Mouse (Mus musculus) hindbrain, embryonic 13.5 days (tissue): ENCODE measurements at regions not wholly inside any gene's neighbourhood (a gene's known extent, or its start where the extent isn't known, plus 50 kb on each side); places are given as distances from the start of the nearest gene placed in this dataset.

Source experiments
- ATAC-seq: fragments of 200-750 bp; cut with Nextera tagmentation; 2 replicates; pipeline ENCODE4 v1.8.0; 2017; ENCODE audit warnings: moderate TSS enrichment; ENCODE audit not compliant: low FRiP score
- H3K27ac ChIP-seq: fragments of 300-500 bp; sonication (generic); 2 replicates; pipeline ENCODE4 v1.5.1; 2015; ENCODE audit warnings: inconsistent platforms, mild to moderate bottlenecking, moderate library complexity
- H3K27me3 ChIP-seq: fragments of 300-500 bp; sonication (generic); 2 replicates; pipeline ENCODE4 v1.6.1; 2015; ENCODE audit warnings: mild to moderate bottlenecking, inconsistent platforms
- H3K36me3 ChIP-seq: fragments of 300-500 bp; sonication (generic); 2 replicates; pipeline ENCODE4 v1.6.1; 2015; ENCODE audit warnings: mild to moderate bottlenecking, inconsistent platforms
- H3K4me1 ChIP-seq: fragments of 300-500 bp; sonication (generic); replicated peaks from 2 replicates; pipeline ENCODE4 v1.6.1; 2015; ENCODE audit warnings: inconsistent platforms
- H3K4me2 ChIP-seq: fragments of 300-500 bp; sonication (generic); 2 replicates; pipeline ENCODE4 v1.6.1; 2015; ENCODE audit warnings: inconsistent platforms, mild to moderate bottlenecking, moderate library complexity
- H3K4me3 ChIP-seq: fragments of 300-500 bp; sonication (generic); 2 replicates; pipeline ENCODE4 v1.5.1; 2015; ENCODE audit warnings: mild to moderate bottlenecking, inconsistent platforms
- H3K9ac ChIP-seq: fragments of 300-500 bp; sonication (generic); 2 replicates; pipeline ENCODE4 v1.6.1; 2015; ENCODE audit warnings: mild to moderate bottlenecking, inconsistent platforms
- H3K9me3 ChIP-seq: fragments of 300-500 bp; sonication (generic); 2 replicates; pipeline ENCODE4 v1.6.1; 2016; ENCODE audit warnings: inconsistent platforms
- WGBS: fragments of 180-500 bp; shearing (Covaris S2); methylation state at CpG from one replicate; pipeline ENCODE4 v1.1.7; 2015; 5-methylcytosine and 5-hydroxymethylcytosine counted together

DNA sequence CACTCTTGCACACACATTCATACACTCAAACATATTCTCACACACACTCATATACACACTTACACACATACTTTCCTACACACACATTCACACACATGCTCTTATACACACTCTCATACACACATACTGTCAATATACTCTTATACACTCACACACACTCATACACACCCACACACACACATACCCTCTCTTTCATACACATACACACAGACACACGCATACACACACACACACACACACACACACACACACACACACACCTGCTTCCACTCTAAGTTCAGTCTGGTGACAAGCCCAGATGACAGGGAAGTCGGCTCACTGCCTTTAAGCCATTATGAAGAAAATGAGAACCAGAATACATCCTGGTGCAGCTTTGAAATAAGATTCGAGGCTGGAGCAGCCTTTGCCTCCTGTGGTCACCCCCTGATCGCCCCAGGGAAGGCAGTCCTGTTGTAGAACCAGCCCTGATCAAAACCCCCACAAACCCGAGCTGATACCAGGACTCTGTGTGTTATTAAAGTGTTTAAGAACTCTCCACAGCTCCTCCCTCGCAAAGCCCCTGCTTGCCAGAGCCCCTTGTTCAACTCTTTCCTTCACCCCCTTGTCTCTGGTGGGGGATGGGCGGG, 230.3 kb downstream of the Tle3 start:
- Histone ChIP-seq H3K4me2 (no peak overlapping the region), H3K9ac (no peak overlapping the region), H3K27ac (peak overlapping the region; percentile 35; the same call in 1 of the 2 replicates), H3K27me3 (peaks cover 11% of the 10 kb centered on the region), H3K4me3 (no peak overlapping the region), H3K36me3 (no peaks in the 10 kb centered on the region), H3K9me3 (no peaks in the 10 kb centered on the region), H3K4me1 (peaks cover 17% of the 10 kb centered on the region)
- WGBS: 51% methylated on average over 7 of the region's 7 CpGs
- ATAC-seq: no peak

DNA sequence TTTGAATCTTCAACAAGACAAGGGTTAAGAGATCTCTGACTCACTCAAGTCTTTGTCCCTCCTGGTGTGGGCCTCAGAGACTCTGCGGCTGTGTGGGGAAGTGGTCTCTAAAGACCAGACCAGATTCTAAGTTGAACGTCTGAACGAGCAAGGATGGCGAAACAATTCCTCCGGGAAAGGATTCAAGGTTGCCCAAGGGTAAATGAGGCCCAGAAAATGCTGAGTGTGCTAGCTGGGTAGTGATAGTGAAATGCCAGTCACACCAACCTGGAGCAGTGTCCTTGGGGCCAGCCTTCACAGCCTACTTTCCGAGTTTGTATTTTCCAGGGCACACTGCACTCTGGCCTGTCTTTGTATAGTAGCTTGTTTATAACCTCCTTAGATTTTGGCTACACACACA, 229.7 kb downstream of the Tle3 start:
- H3K9me3 ChIP-seq: no peaks in the 10 kb centered on the region
- 69% methylated on average over 6 of the region's 6 CpGs for WGBS
- no peak overlapping the region for H3K9ac ChIP-seq
- no peak for ATAC-seq
- no peak overlapping the region for H3K4me2 ChIP-seq
- H3K36me3 ChIP-seq: no peaks in the 10 kb centered on the region
- no peak overlapping the region for H3K27ac ChIP-seq
- no peak overlapping the region for H3K4me3 ChIP-seq
- H3K4me1 ChIP-seq: peaks cover 23% of the 10 kb centered on the region
- H3K27me3 ChIP-seq: peaks cover 15% of the 10 kb centered on the region

DNA sequence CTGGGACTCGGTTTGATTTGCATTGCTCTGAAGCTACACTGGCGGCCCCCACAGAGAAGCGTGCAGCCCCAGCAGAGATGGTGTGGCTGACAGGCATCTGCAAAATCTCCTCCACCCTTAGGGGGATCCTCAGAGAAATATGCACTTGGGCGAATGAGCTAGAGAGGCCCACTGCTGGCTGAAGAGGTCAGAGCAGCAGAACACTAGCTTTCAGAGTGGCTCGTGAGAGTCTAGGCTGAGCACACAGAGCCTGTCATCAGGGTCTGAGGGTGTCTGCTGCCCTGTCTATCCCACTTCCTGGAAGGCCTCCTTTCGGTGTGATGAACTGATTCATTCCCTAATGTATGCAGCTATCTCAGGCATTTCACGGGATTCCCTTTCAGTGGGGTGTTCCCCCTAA, 225.1 kb downstream of the Tle3 start:
- WGBS: 29% methylated on average over 7 of the region's 7 CpGs
- no peaks in the 10 kb centered on the region for H3K36me3 ChIP-seq
- no peak for ATAC-seq

DNA sequence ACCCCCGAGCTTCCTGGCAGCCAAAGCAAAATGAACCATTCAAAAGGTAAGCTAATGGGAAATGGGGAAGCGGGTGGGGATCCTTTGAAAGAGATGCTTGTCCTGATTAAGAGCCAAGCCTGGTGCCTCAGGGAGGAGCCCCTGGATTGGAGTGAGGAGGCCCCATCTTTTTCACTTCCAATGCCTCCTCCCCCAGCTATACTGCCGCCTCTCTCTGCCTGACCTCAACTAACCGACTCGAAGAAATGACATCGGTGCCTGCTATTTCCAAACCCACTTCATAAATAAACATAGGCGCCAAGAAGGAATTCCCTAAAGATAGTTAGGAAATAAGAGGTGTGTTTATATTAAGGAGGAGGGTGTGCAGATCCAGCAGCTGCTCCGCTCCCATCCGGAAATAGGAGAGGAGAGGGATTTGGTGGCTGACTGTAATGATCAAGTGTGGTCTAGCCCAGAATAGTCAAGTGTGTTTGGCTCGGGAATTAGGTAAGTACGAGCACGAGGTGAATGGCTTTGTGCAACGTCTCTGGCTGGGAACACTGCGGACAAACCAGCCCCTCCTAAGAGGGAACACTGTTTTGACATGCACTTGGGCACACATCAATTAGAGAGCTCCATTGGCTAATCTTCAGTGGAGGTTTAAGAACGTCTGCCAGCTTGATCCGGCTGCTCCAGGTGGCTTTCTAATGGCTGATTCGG, 224.4 kb downstream of the Tle3 start:
- H3K9ac ChIP-seq: no peak overlapping the region
- no peak for ATAC-seq

More for the DNA sequence above, 225.1 kb downstream of the Tle3 start:
- no peak overlapping the region for H3K9ac ChIP-seq
- peaks cover 39% of the 10 kb centered on the region for H3K4me1 ChIP-seq
- H3K9me3 ChIP-seq: no peaks in the 10 kb centered on the region
- no peak overlapping the region for H3K4me2 ChIP-seq
- H3K4me3 ChIP-seq: no peak overlapping the region
- H3K27ac ChIP-seq: no peak overlapping the region
- peaks cover 12% of the 10 kb centered on the region; the same call in 1 of the 2 replicates for H3K27me3 ChIP-seq

DNA sequence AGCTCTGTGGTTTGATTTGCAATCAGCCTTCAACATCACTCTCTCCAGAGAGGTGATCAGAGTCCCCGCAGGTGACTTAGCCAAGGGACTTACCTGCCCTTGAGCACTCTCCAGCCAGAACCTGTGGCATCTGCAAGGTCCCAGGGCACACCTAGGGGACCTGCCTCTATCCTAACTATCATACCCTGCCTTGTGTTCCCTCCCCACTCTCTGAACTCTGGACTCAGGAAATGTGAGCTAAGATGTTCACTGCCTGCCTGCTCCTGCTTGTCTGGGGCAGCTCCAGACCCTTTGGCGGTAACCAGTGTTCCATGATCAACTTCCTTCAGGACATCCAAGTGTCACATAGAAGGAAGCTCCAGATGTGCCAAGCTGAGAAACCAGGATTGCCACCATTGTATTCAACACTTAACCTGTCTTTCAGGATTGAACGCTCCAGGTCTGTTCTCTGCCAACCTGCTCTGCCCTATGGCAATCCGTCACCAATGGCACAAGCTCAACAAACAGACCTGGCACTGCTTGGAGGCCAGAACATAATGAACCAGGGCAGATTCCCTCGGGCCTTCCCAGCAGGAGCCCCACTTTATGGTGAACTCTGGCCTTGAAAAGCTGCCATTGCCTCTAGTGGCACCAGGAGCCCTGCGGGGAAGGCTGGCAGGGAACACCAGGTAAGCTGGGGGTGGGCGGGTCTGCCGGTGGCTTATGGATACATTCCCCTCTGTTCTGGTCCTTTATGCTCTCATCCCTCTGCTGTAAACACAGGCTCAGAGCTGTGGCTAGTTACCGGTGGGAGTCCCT, 223.2 kb downstream of the Tle3 start:
- Histone ChIP-seq H3K4me3 (no peak overlapping the region), H3K36me3 (no peaks in the 10 kb centered on the region), H3K9ac (0 out of 2 replicates have a peak overlapping the region, but pooled peaks have one; percentile 43), H3K27ac (no peak overlapping the region), H3K27me3 (peaks cover 12% of the 10 kb centered on the region; the same call in 1 of the 2 replicates), H3K9me3 (no peaks in the 10 kb centered on the region), H3K4me1 (peaks cover 36% of the 10 kb centered on the region), H3K4me2 (no peak overlapping the region)
- WGBS: 71% methylated on average over 9 of the region's 9 CpGs
- ATAC-seq: no peak

More for the DNA sequence above, 224.4 kb downstream of the Tle3 start:
- no peaks in the 10 kb centered on the region for H3K9me3 ChIP-seq
- H3K4me2 ChIP-seq: no peak overlapping the region
- H3K36me3 ChIP-seq: no peaks in the 10 kb centered on the region
- no peak overlapping the region for H3K27ac ChIP-seq
- peaks cover 36% of the 10 kb centered on the region for H3K4me1 ChIP-seq
- peaks cover 12% of the 10 kb centered on the region; the same call in 1 of the 2 replicates for H3K27me3 ChIP-seq
- WGBS: 48% methylated on average over 17 of the region's 17 CpGs
- H3K4me3 ChIP-seq: no peak overlapping the region

DNA sequence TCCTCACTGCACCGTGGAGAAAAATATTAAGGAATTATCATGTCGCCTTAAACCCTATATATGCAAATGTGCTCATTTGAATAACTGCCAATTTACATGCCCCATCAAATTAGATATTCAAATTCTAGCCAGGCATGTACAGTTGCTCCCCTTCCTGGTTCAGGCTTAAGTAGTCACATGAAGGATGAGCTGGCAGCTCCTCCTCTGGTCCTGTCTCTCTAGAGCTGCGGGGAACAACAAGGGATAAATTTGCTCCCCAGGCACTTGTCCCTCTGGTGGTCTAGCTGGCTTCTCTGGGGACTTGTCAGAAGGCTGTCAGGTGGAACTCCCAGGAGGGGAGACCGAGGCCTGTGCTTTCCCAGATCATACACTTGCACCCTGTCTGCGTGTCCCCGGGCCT, 221.8 kb downstream of the Tle3 start:
- 59% methylated on average over 6 of the region's 6 CpGs for WGBS
- H3K27ac ChIP-seq: peak overlapping the region; percentile 62
- H3K4me3 ChIP-seq: no peak overlapping the region
- no peak for ATAC-seq
- peak overlapping the region; percentile 43; the same call in 1 of the 2 replicates for H3K9ac ChIP-seq
- no peaks in the 10 kb centered on the region for H3K9me3 ChIP-seq
- H3K36me3 ChIP-seq: no peaks in the 10 kb centered on the region
- H3K4me1 ChIP-seq: peaks cover 36% of the 10 kb centered on the region
- no peak overlapping the region for H3K4me2 ChIP-seq
- peaks cover 13% of the 10 kb centered on the region for H3K27me3 ChIP-seq

DNA sequence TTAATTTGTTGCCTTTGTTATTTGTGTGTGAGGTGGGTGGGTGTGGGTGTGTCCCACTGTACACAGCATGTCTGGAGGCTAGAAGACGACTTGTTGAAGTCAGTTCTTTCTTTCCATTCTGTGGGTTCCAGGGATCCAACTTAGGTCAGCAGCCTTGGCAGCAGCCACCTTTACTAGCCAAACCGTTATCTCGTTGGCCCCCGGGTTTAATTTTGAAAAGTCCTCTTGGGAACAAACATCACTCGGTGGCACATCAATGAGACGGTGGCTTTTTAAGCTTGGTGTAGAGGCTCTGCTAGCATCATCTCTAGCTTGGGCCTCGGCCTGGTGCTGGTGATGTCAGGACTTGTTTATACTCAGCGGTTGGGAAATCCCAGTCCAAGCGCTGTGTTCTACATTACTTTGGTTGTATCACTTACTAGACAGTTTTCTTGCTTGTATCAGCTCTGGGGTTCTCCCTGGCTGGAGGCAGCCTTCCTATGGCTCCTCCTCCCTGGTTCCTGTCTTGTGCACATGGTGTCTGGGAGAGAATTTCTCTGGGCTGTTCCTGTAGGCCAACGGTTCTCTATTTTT, 217.6 kb downstream of the Tle3 start:
- Histone ChIP-seq H3K36me3 (no peaks in the 10 kb centered on the region), H3K4me3 (no peak overlapping the region), H3K9me3 (no peaks in the 10 kb centered on the region), H3K4me1 (peaks cover 16% of the 10 kb centered on the region), H3K4me2 (no peak overlapping the region), H3K27ac (no peak overlapping the region), H3K27me3 (peaks cover 5% of the 10 kb centered on the region; the same call in 1 of the 2 replicates), H3K9ac (no peak overlapping the region)
- 81% methylated on average over 10 of the region's 10 CpGs for WGBS
- ATAC-seq: no peak

DNA sequence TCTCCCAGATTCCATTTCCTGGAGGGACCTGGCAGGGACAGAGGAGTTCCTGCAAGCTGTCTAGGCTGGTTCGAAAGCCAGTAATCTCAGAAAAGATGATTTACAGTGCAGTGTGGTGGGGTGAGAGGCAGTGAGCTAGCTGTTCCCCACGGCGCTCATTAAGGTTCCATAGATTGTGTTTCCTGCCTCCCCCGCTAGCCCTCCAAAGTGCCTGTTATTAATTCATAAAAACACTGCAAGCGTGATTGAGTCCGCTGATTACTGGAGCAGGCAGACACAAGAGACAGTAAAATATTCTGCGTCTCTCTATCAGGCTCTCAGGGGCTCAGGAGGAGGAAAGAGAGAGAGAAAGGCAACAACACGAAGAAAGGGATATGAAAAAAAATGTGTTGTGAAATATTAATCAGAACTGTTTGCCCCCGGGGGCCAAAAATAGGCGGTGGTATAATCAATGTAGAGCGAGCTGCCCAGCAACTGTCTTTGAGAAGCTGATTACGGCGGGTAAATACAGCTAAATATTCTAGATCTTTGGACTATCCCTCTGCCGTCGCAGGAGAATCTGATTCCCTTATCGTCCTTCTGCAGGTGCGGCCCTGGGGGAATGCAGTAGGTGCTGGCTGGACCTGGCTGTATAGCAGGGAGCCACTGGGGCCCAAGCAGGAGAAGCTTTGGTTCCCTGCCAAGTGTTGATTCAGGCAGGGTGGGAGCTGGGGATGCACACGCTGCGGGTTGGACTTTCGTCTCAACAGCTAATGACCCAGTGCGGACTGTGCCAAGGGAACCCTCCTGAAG, 211.3 kb downstream of the Tle3 start:
- Histone ChIP-seq H3K4me3 (no peak overlapping the region), H3K27ac (peak overlapping the region; percentile 82), H3K4me1 (peaks cover 21% of the 10 kb centered on the region), H3K27me3 (peaks cover 4% of the 10 kb centered on the region; the same call in 1 of the 2 replicates), H3K9me3 (no peaks in the 10 kb centered on the region), H3K9ac (no peak overlapping the region), H3K4me2 (no peak overlapping the region), H3K36me3 (no peaks in the 10 kb centered on the region)
- 41% methylated on average over 21 of the region's 21 CpGs for whole genome bisulfite sequencing
- ATAC-seq: peak; percentile 77

DNA sequence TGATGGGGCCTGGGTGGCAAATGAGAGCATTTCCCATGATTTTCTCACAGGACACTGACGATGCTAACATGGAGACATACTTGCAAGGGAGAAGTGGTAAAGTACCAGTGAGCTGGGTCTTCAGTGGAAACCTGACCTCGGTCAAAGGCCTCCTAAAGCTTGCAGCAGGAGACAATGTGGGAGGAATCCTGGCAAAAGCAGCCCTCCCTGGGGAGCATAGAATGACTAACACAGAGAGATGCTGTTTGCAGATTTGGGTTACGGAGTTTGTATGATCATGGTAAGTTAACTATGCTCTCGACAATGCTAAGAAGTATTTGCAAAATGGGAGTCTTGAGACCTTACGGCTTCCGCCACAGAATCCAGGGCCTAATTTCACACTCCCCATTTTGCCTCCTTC, 208.9 kb downstream of the Tle3 start:
- peaks cover 21% of the 10 kb centered on the region for H3K4me1 ChIP-seq
- 80% methylated on average over 6 of the region's 6 CpGs for WGBS
- H3K4me2 ChIP-seq: no peak overlapping the region
- no peak for ATAC-seq
- H3K9me3 ChIP-seq: no peaks in the 10 kb centered on the region
- H3K27me3 ChIP-seq: peaks cover 4% of the 10 kb centered on the region; the same call in 1 of the 2 replicates
- no peak overlapping the region for H3K4me3 ChIP-seq
- H3K27ac ChIP-seq: no peak overlapping the region
- H3K9ac ChIP-seq: no peak overlapping the region
- H3K36me3 ChIP-seq: no peaks in the 10 kb centered on the region

DNA sequence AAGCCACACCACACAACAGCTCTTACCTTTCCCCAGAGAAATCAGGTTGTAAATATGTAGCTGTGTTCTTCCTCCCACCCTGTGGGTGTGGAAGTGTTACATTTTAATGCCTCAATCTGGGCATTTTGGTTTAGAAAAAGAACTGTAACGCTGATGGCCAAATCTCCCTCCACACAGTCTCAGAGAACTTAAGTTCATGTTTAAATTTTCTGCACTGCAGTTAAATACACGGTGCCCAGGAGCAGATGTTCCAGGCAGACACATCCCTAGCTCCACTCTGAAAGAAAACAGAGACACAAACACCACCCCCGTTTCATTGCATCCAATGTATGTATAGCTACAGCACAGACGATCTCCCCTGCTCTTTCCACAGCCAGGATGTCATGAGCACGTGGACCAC, 206.1 kb downstream of the Tle3 start:
- Histone ChIP-seq H3K27me3 (peaks cover 9% of the 10 kb centered on the region; the same call in 1 of the 2 replicates), H3K36me3 (no peaks in the 10 kb centered on the region), H3K27ac (no peak overlapping the region), H3K4me3 (no peak overlapping the region), H3K9ac (no peak overlapping the region), H3K4me2 (no peak overlapping the region), H3K9me3 (no peaks in the 10 kb centered on the region), H3K4me1 (peaks cover 22% of the 10 kb centered on the region)
- 85% methylated on average over 5 of the region's 5 CpGs for WGBS
- ATAC-seq: no peak

DNA sequence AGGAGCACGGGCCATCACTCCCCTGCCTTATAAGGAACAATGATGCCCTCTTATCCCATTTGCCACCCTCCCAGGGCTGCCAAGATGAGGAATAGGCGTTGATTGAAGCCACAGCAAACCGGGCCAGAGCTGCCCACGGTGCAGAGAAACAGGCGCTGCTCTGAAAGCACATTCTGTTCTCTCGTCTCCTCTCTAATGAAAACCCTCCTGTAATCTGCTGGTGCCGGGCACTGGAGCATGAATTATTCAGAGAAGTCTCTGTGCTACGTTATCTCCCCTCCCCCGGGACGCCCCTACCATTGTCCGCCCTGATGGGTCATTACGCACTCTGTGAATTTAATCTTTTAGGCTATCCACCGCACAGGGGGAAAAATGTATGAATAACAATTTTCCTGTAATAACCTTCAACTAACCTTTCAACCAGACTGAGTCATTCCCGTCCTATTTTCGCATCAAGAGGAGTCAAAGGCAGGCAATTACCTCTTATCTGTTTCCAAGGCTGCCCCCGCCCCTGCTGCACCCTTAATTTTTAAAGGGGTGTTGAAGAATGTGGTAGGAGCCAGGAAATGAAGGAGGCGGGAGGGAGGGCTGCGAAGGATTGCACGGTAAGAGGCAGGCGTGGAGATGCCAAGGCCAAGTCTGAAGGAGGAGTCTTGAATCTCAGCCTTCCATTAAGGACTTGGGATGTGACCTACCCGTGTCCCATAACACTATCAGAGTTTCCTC, 201.6 kb downstream of the Tle3 start:
- no peaks in the 10 kb centered on the region for H3K9me3 ChIP-seq
- no peak overlapping the region for H3K4me3 ChIP-seq
- 0 out of 2 replicates have a peak, but pooled peaks cover 8% of the 10 kb centered on the region for H3K27me3 ChIP-seq
- peak overlapping the region; percentile 49 for H3K9ac ChIP-seq
- peak; percentile 93 for ATAC-seq
- peak overlapping the region; percentile 26; the same call in 1 of the 2 replicates for H3K4me2 ChIP-seq
- 20% methylated on average over 21 of the region's 21 CpGs for WGBS
- H3K27ac ChIP-seq: peak overlapping the region; percentile 92
- H3K4me1 ChIP-seq: peaks cover 28% of the 10 kb centered on the region
- H3K36me3 ChIP-seq: no peaks in the 10 kb centered on the region
